Mouse (Mus musculus): ENCODE measurements around the gene Gm21885. TPM values are rescaled to one million over a fixed set of nuclear protein-coding genes. Genes with fewer than 3 reads are reported as not detected.
A peak's percentile ranks its signal among the peaks of the same experiment; 100 is the strongest.
"Not testable (repeated sequence)": the region's sequence is repeated elsewhere in the genome, so short reads cannot be mapped to it uniquely, and the experiment has no call there.

The Gm21885 gene
- polyA plus RNA-seq, 1 experiment: not detected

DNA sequence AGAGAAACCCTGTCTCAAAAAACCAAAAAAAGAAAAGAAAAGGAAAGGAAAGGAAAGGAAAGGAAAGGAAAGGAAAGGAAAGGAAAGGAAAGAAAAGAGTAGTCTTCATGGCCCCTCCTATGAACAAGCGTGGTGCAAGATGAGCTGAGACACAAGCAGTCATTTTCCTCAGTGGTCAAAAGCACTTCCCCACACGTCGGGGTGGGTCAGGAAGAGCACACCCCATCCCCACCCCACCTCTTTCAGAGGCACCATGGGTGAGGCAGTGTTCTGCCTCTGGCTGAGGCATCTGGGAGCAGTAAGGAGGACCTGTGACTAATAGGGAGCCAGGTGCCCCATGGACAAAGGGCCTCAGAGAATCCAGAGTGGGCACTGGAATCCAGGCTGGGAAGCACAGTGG lies 15.5 kb upstream of the Gm21885 start:
- not testable (repeated sequence) for DNase-seq (ENCODE audit: extremely low spot score in 1 of 2, low spot score in 1 of 2)

DNA sequence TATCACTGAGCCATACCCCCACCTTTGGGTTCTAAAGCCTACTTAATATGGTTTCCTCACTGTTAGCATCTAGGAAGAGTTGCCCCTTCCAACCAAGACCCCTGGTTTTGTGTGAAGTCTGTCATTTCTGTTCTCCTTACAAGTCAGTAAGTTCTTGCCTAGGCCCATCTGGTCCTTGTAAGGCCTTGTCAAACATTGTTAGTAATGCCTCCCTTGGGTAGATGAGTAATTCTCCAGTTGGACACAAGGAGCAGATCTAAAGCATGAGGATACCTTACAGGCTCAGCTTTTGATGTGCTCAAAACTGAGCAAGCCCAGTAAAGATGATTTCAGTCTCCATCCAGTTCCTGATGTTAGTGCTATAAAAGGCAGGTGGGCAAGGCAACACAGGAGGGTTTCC lies 12.9 kb upstream of the Gm21885 start:
- no peak for DNase-seq (ENCODE audit: extremely low spot score in 1 of 2, low spot score in 1 of 2)

DNA sequence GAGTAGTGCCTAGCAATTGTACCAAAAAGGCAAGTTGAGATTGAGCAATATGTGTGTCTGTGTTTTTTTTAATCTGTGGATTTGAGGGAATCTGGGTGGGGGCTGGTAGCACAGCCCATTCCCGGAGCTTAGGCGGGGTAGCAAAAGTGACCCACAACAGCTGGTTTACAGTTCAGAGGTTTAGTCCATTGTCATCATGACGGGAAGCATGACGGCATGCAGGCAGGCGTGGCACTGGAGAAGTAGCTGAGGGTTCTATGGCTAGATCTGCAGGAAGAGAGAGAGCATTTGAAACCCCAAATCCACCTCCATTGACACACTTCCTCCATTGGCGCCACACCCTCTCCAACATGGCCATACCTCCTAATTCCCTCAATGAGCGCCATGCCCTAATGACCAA lies 11.8 kb upstream of the Gm21885 start:
- DNase-seq (ENCODE audit: extremely low spot score in 1 of 2, low spot score in 1 of 2): no peak

GRCm38 (mm10) chr11:94271015-94271414 lies 10.7 kb upstream of the Gm21885 start:
- no peak for DNase-seq (ENCODE audit: extremely low spot score in 1 of 2, low spot score in 1 of 2)

- DNase-seq (ENCODE audit: extremely low spot score in 1 of 2, low spot score in 1 of 2): no peak
These were observed 8.4 kb upstream of the Gm21885 start for GRCm38 (mm10) chr11:94272960-94273927.

DNA sequence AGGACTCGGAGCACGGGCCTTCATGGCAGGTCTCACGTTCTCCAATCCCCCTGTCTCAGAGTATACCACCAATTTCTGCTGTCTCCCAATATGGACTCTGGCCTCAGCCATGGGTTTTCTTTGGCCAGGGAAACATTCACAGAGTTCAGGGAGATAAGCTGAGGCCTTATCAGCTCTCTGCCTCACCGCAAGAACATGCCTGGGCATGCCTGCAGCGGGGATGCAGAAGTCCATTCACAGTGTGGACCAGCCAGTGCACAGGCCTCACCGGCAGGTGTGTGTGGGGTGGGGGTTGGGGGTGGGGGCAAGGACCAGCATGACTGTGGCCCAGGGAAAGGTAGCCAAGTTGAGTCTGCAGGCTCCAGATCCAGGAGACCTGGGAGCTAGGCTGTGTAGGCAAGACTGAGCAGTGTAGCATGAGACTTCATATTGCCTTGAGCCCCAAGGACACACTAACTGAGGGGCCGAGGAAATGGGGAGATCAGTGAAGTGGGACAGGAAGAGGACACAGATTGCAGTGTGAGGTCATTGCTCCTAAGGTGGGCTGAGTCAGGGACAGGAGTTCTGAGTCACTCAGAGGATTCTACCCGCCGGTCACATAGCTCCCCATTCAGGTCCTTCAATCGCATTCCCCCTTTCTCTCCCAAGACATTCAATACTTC lies 7.3 kb upstream of the Gm21885 start:
- no peak for DNase-seq (ENCODE audit: extremely low spot score in 1 of 2, low spot score in 1 of 2)

DNA sequence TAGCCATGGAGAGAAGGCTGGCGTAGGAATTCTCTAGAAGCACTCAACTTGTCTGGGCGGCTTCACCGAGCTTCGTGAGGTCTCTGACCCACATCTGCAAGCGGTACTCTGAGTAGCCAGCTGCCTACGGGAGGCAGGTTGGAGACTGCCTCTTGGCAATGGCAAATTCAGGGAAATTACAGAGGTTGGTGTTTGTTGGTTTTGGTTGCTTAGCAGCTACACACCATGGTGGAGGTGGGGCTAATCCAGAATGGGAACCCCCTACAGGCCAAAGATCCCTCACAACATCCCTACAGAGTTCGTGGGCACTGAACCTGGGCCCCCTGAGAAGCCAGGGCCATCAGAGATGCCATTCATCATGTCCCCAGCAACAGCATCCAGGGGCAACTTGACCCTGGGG lies 6.4 kb upstream of the Gm21885 start:
- DNase-seq (ENCODE audit: extremely low spot score in 1 of 2, low spot score in 1 of 2): no peak

GRCm38 (mm10) chr11:94275686-94276085 lies 6.0 kb upstream of the Gm21885 start:
- DNase-seq (ENCODE audit: extremely low spot score in 1 of 2, low spot score in 1 of 2): no peak

DNA sequence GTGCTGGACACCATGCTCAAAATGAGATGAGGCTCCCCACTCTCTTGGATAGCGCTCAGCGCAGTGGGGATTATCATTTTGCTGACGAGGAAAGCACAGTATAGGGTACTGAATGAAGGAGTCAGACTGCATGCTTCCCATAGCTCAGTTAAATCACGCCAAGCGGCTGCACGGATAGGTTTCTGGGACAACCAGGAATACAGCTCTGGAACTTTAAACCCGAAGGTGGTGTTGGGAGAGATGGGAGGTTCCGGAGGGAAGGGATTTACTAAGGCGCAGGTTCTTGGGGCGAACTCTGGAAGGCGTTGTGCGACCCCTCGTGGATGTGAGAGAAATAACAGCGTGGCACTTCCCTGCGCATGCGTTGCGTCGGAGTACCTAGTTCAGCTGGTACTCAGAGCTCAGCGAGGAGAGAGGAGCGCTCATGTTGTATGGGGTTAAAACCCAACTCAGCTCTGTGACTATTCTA lies 4.8 kb upstream of the Gm21885 start:
- peak; percentile 89 to 98 for DNase-seq (ENCODE audit: extremely low spot score in 1 of 2, low spot score in 1 of 2)

DNA sequence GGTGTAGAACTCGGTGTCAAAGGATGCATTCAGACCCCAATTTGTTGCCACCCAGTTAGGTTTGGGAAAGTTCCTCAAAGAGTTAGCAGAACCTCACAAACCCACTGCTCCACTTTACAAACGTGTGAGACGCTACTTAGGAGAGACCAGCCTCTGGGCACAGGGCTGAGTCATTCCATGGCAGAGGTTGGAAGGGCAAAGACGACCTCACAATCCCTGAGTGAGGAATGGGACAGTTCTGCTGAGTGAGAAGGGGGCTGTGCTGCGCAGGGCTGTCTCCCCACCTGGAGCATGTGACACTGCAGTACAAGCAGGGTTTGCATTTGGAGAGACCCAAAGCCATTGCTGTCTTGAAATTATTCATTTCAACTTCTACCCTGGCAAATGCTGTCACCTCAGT lies 618 bp downstream of the Gm21885 start:
- no peak for DNase-seq (ENCODE audit: extremely low spot score in 1 of 2, low spot score in 1 of 2)

DNA sequence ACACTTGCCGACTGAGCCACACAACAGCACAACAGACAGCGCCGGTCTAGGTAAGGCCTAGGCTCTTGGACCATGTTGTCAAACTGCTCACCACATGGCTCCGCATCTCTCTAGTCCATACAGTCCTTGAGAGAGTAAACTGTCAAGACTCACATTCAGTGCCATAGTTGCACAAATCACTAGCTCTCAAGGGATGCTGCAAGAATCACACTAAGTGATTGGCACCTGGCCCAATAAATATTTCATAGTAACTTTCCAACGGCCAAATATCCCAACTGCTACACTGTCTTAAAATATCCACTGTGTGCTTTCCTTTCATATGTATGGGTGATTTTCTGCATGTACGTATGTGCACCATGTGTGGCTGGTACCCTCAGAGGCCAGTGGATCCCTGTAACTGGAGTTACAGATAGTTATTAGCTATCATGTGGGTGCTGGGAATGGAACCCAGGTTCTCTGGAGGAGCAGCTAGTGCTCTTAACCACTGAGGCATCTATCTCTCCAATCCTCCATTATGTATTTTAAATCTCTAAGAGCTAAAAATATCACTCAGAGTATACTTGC lies 1.9 kb downstream of the Gm21885 start:
- DNase-seq (ENCODE audit: extremely low spot score in 1 of 2, low spot score in 1 of 2): no peak

- no peak for DNase-seq (ENCODE audit: extremely low spot score in 1 of 2, low spot score in 1 of 2)
These were observed 4.4 kb downstream of the Gm21885 start for GRCm38 (mm10) chr11:94285886-94286574.

GRCm38 (mm10) chr11:94287105-94287504 lies 5.4 kb downstream of the Gm21885 start:
- DNase-seq (ENCODE audit: extremely low spot score in 1 of 2, low spot score in 1 of 2): no peak

DNA sequence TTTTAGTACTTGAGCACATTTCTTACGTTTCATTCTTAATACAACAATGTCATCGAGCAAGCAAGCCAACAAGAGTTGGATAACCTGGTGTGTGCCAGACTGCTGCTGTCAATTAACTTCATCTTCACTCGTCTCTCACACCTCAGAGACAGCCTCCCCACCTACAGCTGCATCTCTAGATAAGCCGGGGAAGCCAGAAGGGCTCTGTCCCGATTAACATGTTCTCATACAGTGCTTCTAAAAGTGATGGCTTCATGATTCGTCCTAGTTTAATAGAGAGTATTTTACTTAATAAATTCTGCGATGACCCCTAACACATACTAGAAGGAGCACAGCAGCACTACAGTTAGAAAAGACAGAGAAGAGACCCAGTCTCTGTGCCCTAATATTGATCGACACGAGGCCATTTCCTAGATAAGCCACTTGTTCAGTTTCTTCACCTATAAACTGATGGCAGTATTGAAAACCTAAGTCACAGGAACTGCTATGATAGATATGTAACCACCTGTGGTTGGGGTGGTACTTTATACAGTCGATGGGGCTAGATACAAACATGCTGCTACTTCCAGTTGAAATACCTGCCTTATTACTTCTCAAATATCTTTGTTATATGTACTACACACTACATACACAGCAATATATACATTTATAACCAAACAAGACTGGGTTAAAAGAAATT lies 8.5 kb downstream of the Gm21885 start:
- DNase-seq (ENCODE audit: extremely low spot score in 1 of 2, low spot score in 1 of 2): no peak

- DNase-seq (ENCODE audit: extremely low spot score in 1 of 2, low spot score in 1 of 2): no peak
These were observed 13.5 kb downstream of the Gm21885 start for GRCm38 (mm10) chr11:94294996-94295845.

- DNase-seq (ENCODE audit: extremely low spot score in 1 of 2, low spot score in 1 of 2): no peak
These were observed 31.1 kb downstream of the Gm21885 start for GRCm38 (mm10) chr11:94312733-94313132.

GRCm38 (mm10) chr11:94314098-94314652 lies 32.5 kb downstream of the Gm21885 start:
- no peak for DNase-seq (ENCODE audit: extremely low spot score in 1 of 2, low spot score in 1 of 2)

DNA sequence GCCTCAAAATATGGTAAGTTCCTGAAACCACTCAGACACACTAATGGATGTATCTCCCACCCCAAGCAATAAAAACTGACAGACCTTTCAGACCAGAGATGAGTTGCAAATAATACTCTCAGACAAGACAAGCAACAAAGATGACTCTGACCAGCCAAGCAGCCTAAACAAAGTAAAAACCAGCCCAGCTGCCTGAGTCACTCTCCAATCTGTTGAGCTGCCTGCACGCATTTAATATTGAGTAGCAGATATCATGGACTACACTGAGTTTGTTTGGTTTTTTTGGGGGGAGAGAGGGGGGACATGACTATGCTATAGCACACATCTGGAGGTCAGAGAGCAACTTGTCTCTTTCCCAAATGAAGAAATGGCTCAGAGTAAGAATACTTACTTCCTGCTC lies 33.6 kb downstream of the Gm21885 start:
- no peak for DNase-seq (ENCODE audit: extremely low spot score in 1 of 2, low spot score in 1 of 2)

- no peak for DNase-seq (ENCODE audit: extremely low spot score in 1 of 2, low spot score in 1 of 2)
These were observed 34.9 kb downstream of the Gm21885 start for GRCm38 (mm10) chr11:94316528-94316927.
